Mouse (Mus musculus): ENCODE data around the gene Ptprg. TPM values are rescaled to one million over a fixed set of nuclear protein-coding genes. Genes with fewer than 3 reads are reported as not detected.

Ptprg gene
- polyA plus RNA-seq, 1 experiment from 2014 or later, result 48.0 TPM

- no peak for ATAC-seq (replicated peaks; ENCODE audit: low FRiP score)
- no peaks in the 10 kb centered on the region for H3K27me3 ChIP-seq (ENCODE audit: control insufficient read depth, insufficient read depth, low read length)
- 87% methylated on average over 4 of the region's 4 CpGs for WGBS
- no peaks in the 10 kb centered on the region for H3K4me1 ChIP-seq (replicated peaks; ENCODE audit: control insufficient read depth, insufficient read depth, low read length)
- no peaks in the 10 kb centered on the region for H3K9me3 ChIP-seq (ENCODE audit: control insufficient read depth, low read length)
- no peak overlapping the region for H3K27ac ChIP-seq (ENCODE audit: low read depth, low read length)
- H3K36me3 ChIP-seq (ENCODE audit: control insufficient read depth, insufficient read depth, low read length), result no peaks in the 10 kb centered on the region
- H3K9ac ChIP-seq (ENCODE audit: low read length), result no peak overlapping the region
- no peak overlapping the region for H3K4me3 ChIP-seq (ENCODE audit: low read depth, low read length)
- DNase-seq (ENCODE audit: low spot score), result no peak
- no peak overlapping the region for H3K4me2 ChIP-seq (ENCODE audit: low read depth, low read length, severe bottlenecking)
Measured at GRCm38 (mm10) chr14:11841621-11842020, 288.3 kb downstream of the Ptprg start.

GRCm38 (mm10) chr14:11852896-11853295, 299.6 kb downstream of the Ptprg start:
- Histone ChIP-seq H3K4me3 (ENCODE audit: low read depth, low read length) (no peak overlapping the region), H3K27me3 (ENCODE audit: control insufficient read depth, insufficient read depth, low read length) (no peaks in the 10 kb centered on the region), H3K9ac (ENCODE audit: low read length) (no peak overlapping the region), H3K36me3 (ENCODE audit: control insufficient read depth, insufficient read depth, low read length) (no peaks in the 10 kb centered on the region), H3K4me2 (ENCODE audit: low read depth, low read length, severe bottlenecking) (no peak overlapping the region), H3K4me1 (replicated peaks; ENCODE audit: control insufficient read depth, insufficient read depth, low read length) (no peaks in the 10 kb centered on the region), H3K9me3 (ENCODE audit: control insufficient read depth, low read length) (no peaks in the 10 kb centered on the region), H3K27ac (ENCODE audit: low read depth, low read length) (no peak overlapping the region)
- 72% methylated on average over 3 of the region's 3 CpGs for WGBS
- DNase-seq (ENCODE audit: low spot score) (no peak), ATAC-seq (replicated peaks; ENCODE audit: low FRiP score) (no peak)

GRCm38 (mm10) chr14:11855499-11855898, 302.2 kb downstream of the Ptprg start:
- Histone ChIP-seq H3K27ac (ENCODE audit: low read depth, low read length) (no peak overlapping the region), H3K27me3 (ENCODE audit: control insufficient read depth, insufficient read depth, low read length) (no peaks in the 10 kb centered on the region), H3K9me3 (ENCODE audit: control insufficient read depth, low read length) (no peaks in the 10 kb centered on the region), H3K4me2 (ENCODE audit: low read depth, low read length, severe bottlenecking) (no peak overlapping the region), H3K9ac (ENCODE audit: low read length) (no peak overlapping the region), H3K36me3 (ENCODE audit: control insufficient read depth, insufficient read depth, low read length) (no peaks in the 10 kb centered on the region), H3K4me1 (replicated peaks; ENCODE audit: control insufficient read depth, insufficient read depth, low read length) (no peaks in the 10 kb centered on the region), H3K4me3 (ENCODE audit: low read depth, low read length) (no peak overlapping the region)
- DNase-seq (ENCODE audit: low spot score) (no peak), ATAC-seq (replicated peaks; ENCODE audit: low FRiP score) (no peak)

DNA sequence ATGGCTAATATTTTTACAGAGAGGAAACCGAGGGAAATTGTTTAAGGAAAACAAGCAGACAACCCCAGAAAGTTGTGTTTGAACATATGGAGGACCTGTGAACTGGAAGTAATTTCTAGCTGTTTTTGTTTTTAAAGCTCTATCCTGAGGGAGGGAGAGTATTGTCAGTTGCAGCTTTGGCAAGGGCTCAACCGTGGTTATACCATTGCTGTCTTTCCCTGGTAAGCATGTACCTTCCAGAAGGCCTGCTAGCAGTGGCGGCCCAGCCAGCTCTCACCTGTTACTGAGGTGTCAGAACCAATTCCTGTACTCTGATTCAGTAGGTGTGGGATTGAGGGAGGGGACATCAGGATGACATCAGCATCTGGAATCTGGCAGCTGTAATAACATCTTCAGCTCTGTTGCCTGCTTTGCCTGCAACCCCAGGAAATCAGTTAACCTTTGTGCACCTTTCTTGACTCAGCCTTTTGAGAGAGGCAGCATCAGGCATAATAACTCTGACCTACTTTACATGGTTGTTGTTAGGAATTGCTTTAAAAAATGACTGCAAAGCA, 304.7 kb downstream of the Ptprg start:
- H3K4me3 ChIP-seq (ENCODE audit: low read depth, low read length), result no peak overlapping the region
- H3K27ac ChIP-seq (ENCODE audit: low read depth, low read length), result no peak overlapping the region
- H3K4me1 ChIP-seq (replicated peaks; ENCODE audit: control insufficient read depth, insufficient read depth, low read length), result no peaks in the 10 kb centered on the region
- no peak for DNase-seq (ENCODE audit: low spot score)
- H3K9ac ChIP-seq (ENCODE audit: low read length), result no peak overlapping the region
- WGBS, result 57% methylated on average over 3 of the region's 3 CpGs
- no peak overlapping the region for H3K4me2 ChIP-seq (ENCODE audit: low read depth, low read length, severe bottlenecking)
- H3K36me3 ChIP-seq (ENCODE audit: control insufficient read depth, insufficient read depth, low read length), result no peaks in the 10 kb centered on the region
- H3K9me3 ChIP-seq (ENCODE audit: control insufficient read depth, low read length), result no peaks in the 10 kb centered on the region
- ATAC-seq (replicated peaks; ENCODE audit: low FRiP score), result no peak
- no peaks in the 10 kb centered on the region for H3K27me3 ChIP-seq (ENCODE audit: control insufficient read depth, insufficient read depth, low read length)

DNA sequence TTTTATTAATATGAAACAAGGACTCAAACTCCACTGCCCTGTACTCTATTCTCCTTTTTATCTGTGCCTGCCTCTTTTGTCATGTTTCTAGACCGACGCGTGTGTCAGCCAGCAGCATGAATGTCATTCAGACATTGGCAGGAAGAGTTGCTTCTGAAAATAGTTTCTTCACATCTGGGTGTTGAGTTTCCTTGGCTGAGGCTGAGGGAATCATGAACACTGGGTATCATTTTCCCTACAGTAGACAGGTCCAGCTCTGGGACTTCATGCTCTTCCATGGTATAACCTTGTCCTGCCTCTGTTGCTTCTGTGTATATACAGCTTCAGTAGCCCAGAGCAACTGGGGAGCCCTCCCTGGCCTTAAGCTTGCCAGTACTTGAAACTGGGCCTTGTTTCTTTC, 310.0 kb downstream of the Ptprg start:
- ATAC-seq (replicated peaks; ENCODE audit: low FRiP score) (no peak), DNase-seq (ENCODE audit: low spot score) (no peak)
- WGBS, result 95% methylated on average over 3 of the region's 3 CpGs
- Histone ChIP-seq H3K4me1 (replicated peaks; ENCODE audit: control insufficient read depth, insufficient read depth, low read length) (no peaks in the 10 kb centered on the region), H3K27ac (ENCODE audit: low read depth, low read length) (no peak overlapping the region), H3K9me3 (ENCODE audit: control insufficient read depth, low read length) (no peaks in the 10 kb centered on the region), H3K4me3 (ENCODE audit: low read depth, low read length) (no peak overlapping the region), H3K4me2 (ENCODE audit: low read depth, low read length, severe bottlenecking) (no peak overlapping the region), H3K9ac (ENCODE audit: low read length) (no peak overlapping the region), H3K36me3 (ENCODE audit: control insufficient read depth, insufficient read depth, low read length) (no peaks in the 10 kb centered on the region), H3K27me3 (ENCODE audit: control insufficient read depth, insufficient read depth, low read length) (no peaks in the 10 kb centered on the region)

- ATAC-seq (replicated peaks; ENCODE audit: low FRiP score) (no peak), DNase-seq (ENCODE audit: low spot score) (no peak)
- H3K4me3 ChIP-seq (ENCODE audit: low read depth, low read length), result no peak overlapping the region
- no peaks in the 10 kb centered on the region for H3K36me3 ChIP-seq (ENCODE audit: control insufficient read depth, insufficient read depth, low read length)
- 67% methylated on average over 3 of the region's 3 CpGs for WGBS
- no peaks in the 10 kb centered on the region for H3K9me3 ChIP-seq (ENCODE audit: control insufficient read depth, low read length)
- no peak overlapping the region for H3K4me2 ChIP-seq (ENCODE audit: low read depth, low read length, severe bottlenecking)
- no peak overlapping the region for H3K9ac ChIP-seq (ENCODE audit: low read length)
- no peak overlapping the region for H3K27ac ChIP-seq (ENCODE audit: low read depth, low read length)
- H3K27me3 ChIP-seq (ENCODE audit: control insufficient read depth, insufficient read depth, low read length), result no peaks in the 10 kb centered on the region
- H3K4me1 ChIP-seq (replicated peaks; ENCODE audit: control insufficient read depth, insufficient read depth, low read length), result no peaks in the 10 kb centered on the region
Measured at GRCm38 (mm10) chr14:11864840-11865239, 311.5 kb downstream of the Ptprg start.

DNA sequence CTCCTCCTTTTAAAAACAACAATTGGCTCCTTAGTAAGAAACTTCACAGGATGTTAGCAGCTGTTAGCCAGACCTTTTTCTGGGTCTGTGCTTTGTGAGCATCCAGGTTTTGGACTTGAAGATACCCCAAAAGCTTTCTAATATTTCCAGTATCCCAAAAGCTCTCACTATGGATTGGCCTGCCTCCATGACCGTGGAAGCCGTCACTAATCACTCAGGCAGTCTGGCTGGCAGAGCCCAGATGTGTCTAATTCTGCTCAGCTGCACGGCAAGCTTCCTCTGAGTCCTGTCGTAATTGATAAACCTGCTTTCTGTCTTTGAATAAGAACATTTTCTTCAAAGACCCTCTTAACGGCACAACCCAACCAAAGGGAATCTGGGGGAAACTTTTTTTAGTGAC, 312.0 kb downstream of the Ptprg start:
- Histone ChIP-seq H3K4me2 (ENCODE audit: low read depth, low read length, severe bottlenecking) (no peak overlapping the region), H3K27me3 (ENCODE audit: control insufficient read depth, insufficient read depth, low read length) (no peaks in the 10 kb centered on the region), H3K4me3 (ENCODE audit: low read depth, low read length) (no peak overlapping the region), H3K27ac (ENCODE audit: low read depth, low read length) (no peak overlapping the region), H3K9ac (ENCODE audit: low read length) (no peak overlapping the region), H3K36me3 (ENCODE audit: control insufficient read depth, insufficient read depth, low read length) (no peaks in the 10 kb centered on the region), H3K9me3 (ENCODE audit: control insufficient read depth, low read length) (no peaks in the 10 kb centered on the region), H3K4me1 (replicated peaks; ENCODE audit: control insufficient read depth, insufficient read depth, low read length) (no peaks in the 10 kb centered on the region)
- 67% methylated on average over 5 of the region's 5 CpGs for WGBS
- ATAC-seq (replicated peaks; ENCODE audit: low FRiP score) (no peak), DNase-seq (ENCODE audit: low spot score) (no peak)

- Histone ChIP-seq H3K9ac (ENCODE audit: low read length) (no peak overlapping the region), H3K27ac (ENCODE audit: low read depth, low read length) (no peak overlapping the region), H3K4me2 (ENCODE audit: low read depth, low read length, severe bottlenecking) (no peak overlapping the region), H3K36me3 (ENCODE audit: control insufficient read depth, insufficient read depth, low read length) (no peaks in the 10 kb centered on the region), H3K4me1 (replicated peaks; ENCODE audit: control insufficient read depth, insufficient read depth, low read length) (no peaks in the 10 kb centered on the region), H3K9me3 (ENCODE audit: control insufficient read depth, low read length) (no peaks in the 10 kb centered on the region), H3K4me3 (ENCODE audit: low read depth, low read length) (no peak overlapping the region), H3K27me3 (ENCODE audit: control insufficient read depth, insufficient read depth, low read length) (no peaks in the 10 kb centered on the region)
- ATAC-seq (replicated peaks; ENCODE audit: low FRiP score), result no peak
- WGBS, result 82% methylated on average over 6 of the region's 6 CpGs
- no peak for DNase-seq (ENCODE audit: low spot score)
Measured at GRCm38 (mm10) chr14:11865872-11866271, 312.5 kb downstream of the Ptprg start.

- no peaks in the 10 kb centered on the region for H3K4me1 ChIP-seq (replicated peaks; ENCODE audit: control insufficient read depth, insufficient read depth, low read length)
- H3K9ac ChIP-seq (ENCODE audit: low read length), result no peak overlapping the region
- WGBS, result 95% methylated on average over 7 of the region's 7 CpGs
- DNase-seq (ENCODE audit: low spot score), result no peak
- H3K36me3 ChIP-seq (ENCODE audit: control insufficient read depth, insufficient read depth, low read length), result no peaks in the 10 kb centered on the region
- H3K27me3 ChIP-seq (ENCODE audit: control insufficient read depth, insufficient read depth, low read length), result no peaks in the 10 kb centered on the region
- no peak overlapping the region for H3K27ac ChIP-seq (ENCODE audit: low read depth, low read length)
- no peak for ATAC-seq (replicated peaks; ENCODE audit: low FRiP score)
- no peak overlapping the region for H3K4me3 ChIP-seq (ENCODE audit: low read depth, low read length)
- no peak overlapping the region for H3K4me2 ChIP-seq (ENCODE audit: low read depth, low read length, severe bottlenecking)
- H3K9me3 ChIP-seq (ENCODE audit: control insufficient read depth, low read length), result no peaks in the 10 kb centered on the region
Measured at GRCm38 (mm10) chr14:11866416-11866815, 313.1 kb downstream of the Ptprg start.
